In the genomic region with DNA sequence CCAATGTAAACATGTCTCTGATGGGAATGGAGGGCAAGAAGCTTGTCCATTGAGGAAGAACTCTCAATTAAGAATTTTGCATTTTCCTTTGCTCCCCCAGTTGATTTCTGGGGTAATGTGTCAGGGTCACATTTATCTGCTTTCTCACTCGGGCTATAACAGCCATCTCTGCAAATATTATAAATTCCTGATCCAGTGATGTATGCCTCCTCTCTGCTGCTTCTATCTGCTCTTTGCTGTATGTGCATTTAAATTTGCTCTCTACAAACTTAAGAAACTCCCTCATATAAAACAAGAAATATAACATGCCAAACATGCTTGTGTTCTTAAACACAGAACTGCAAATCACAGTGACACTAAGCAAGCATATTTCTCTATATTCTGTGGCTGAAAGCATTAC, we compare ENCODE assay signal across 13 mouse cellular contexts.
"Had no signal": no experiment of that assay in that cellular context is flagged by ENCODE, and none has a peak within 500 bp of the region (broad histone marks: within the 10 kb centered on the region; RNA-seq: fewer than 3 reads in every experiment).

No protein-coding gene starts in this region.

- ATAC-seq: liver, embryonic 12.5 days had no signal

- DNase-seq: kidney, adult 2 months; kidney, postnatal 14 days; lung, embryonic 14.5 days; lung, postnatal 10 days; lung, postnatal 4 days; right cerebral cortex, postnatal 14 days; thymus, adult 2 months; thymus, postnatal 36 days had no signal

- H3K9ac ChIP-seq: kidney, embryonic 15.5 days; limb, embryonic 15.5 days; liver, embryonic 12.5 days; lung, embryonic 14.5 days; midbrain, embryonic 12.5 days; stomach, embryonic 15.5 days had no signal

- H3K4me1 ChIP-seq: kidney, embryonic 15.5 days; limb, embryonic 15.5 days; liver, embryonic 12.5 days; midbrain, embryonic 12.5 days; stomach, embryonic 15.5 days had no signal

- H3K4me2 ChIP-seq: kidney, embryonic 15.5 days; limb, embryonic 15.5 days; liver, embryonic 12.5 days; lung, embryonic 14.5 days; midbrain, embryonic 12.5 days; stomach, embryonic 15.5 days had no signal

- H3K9me3 ChIP-seq: kidney, embryonic 15.5 days; limb, embryonic 15.5 days; liver, embryonic 12.5 days; midbrain, embryonic 12.5 days; stomach, embryonic 15.5 days had no signal

- H3K36me3 ChIP-seq: kidney, embryonic 15.5 days; limb, embryonic 15.5 days; liver, embryonic 12.5 days; midbrain, embryonic 12.5 days; stomach, embryonic 15.5 days had no signal

- H3K4me3 ChIP-seq: kidney, embryonic 15.5 days; limb, embryonic 15.5 days; liver, embryonic 12.5 days; midbrain, embryonic 12.5 days; stomach, embryonic 15.5 days had no signal

- H3K27me3 ChIP-seq: kidney, embryonic 15.5 days; limb, embryonic 15.5 days; liver, embryonic 12.5 days; midbrain, embryonic 12.5 days; stomach, embryonic 15.5 days had no signal

- H3K27ac ChIP-seq: kidney, embryonic 15.5 days; limb, embryonic 15.5 days; liver, embryonic 12.5 days; midbrain, embryonic 12.5 days; stomach, embryonic 15.5 days had no signal
